Mouse (Mus musculus) C2C12 (cell line): ENCODE data around the gene Isg20l2. TPM values are rescaled to one million over a fixed set of nuclear protein-coding genes. Genes with fewer than 3 reads are reported as not detected.

Experiments
- H3K27me3 ChIP-seq: one replicate; pipeline ENCODE4 v1.6.1; 2011; ENCODE audit not compliant: control insufficient read depth, insufficient read depth, insufficient read length
- H3K36me3 ChIP-seq: one replicate; pipeline ENCODE4 v1.6.1; 2011; ENCODE audit not compliant: control insufficient read depth, insufficient read depth
- H3K4me3 ChIP-seq: one replicate; pipeline ENCODE4 v1.5.1; 2011; ENCODE audit warnings: mild to moderate bottlenecking, control low read depth; ENCODE audit not compliant: poor library complexity, insufficient read depth, severe bottlenecking
- H3K79me2 ChIP-seq: one replicate; pipeline ENCODE4 v1.6.1; 2011; ENCODE audit not compliant: control insufficient read depth, insufficient read depth
- H3K79me3 ChIP-seq: one replicate; pipeline ENCODE4 v1.6.1; 2011; ENCODE audit warnings: low read depth, control low read depth
- H3ac ChIP-seq: one replicate; pipeline ENCODE3; 2011; ENCODE audit warnings: low read depth; ENCODE audit not compliant: control insufficient read depth, insufficient read length
- CEBPB ChIP-seq: IDR thresholded peaks from one replicate; pipeline ENCODE4 v1.6.1; 2011; ENCODE audit warnings: low read depth, mild to moderate bottlenecking, control low read depth, moderate library complexity
- CTCF ChIP-seq: IDR thresholded peaks from one replicate; pipeline ENCODE4 v1.5.1; 2011; ENCODE audit not compliant: control insufficient read depth, insufficient read depth, insufficient read length
- FOSL1 ChIP-seq: IDR thresholded peaks from one replicate; pipeline ENCODE4 v1.8.0; 2011; ENCODE audit warnings: mild to moderate bottlenecking, low read length; ENCODE audit not compliant: poor library complexity, insufficient read depth, severe bottlenecking
- MAX ChIP-seq: IDR thresholded peaks from one replicate; pipeline ENCODE4 v1.6.1; 2011; ENCODE audit warnings: mild to moderate bottlenecking, control low read depth
- MYOD1 ChIP-seq: IDR thresholded peaks from one replicate; pipeline ENCODE4 v1.6.1; 2011; ENCODE audit warnings: low read depth; ENCODE audit not compliant: control insufficient read depth, insufficient read length
- MYOG ChIP-seq: IDR thresholded peaks from one replicate; pipeline ENCODE4 v1.6.1; 2011; ENCODE audit not compliant: control insufficient read depth, insufficient read length; ENCODE audit errors: extremely low read depth
- USF1 ChIP-seq: IDR thresholded peaks from one replicate; pipeline ENCODE4 v1.6.1; 2011; ENCODE audit warnings: low read depth, mild to moderate bottlenecking, control low read depth, moderate library complexity
- polyA plus RNA-seq: library from polyadenylated mRNA; unstranded; fragments of >200 nt; fragmentation: generic; extraction: Trizol; gene quantifications from one replicate; pipeline ENCODE4 v1.2.1, GENCODE M21; 2012; ENCODE audit warnings: missing spikeins

Gene Isg20l2
- polyA plus RNA-seq, 1 experiment, result 25.0 TPM

DNA sequence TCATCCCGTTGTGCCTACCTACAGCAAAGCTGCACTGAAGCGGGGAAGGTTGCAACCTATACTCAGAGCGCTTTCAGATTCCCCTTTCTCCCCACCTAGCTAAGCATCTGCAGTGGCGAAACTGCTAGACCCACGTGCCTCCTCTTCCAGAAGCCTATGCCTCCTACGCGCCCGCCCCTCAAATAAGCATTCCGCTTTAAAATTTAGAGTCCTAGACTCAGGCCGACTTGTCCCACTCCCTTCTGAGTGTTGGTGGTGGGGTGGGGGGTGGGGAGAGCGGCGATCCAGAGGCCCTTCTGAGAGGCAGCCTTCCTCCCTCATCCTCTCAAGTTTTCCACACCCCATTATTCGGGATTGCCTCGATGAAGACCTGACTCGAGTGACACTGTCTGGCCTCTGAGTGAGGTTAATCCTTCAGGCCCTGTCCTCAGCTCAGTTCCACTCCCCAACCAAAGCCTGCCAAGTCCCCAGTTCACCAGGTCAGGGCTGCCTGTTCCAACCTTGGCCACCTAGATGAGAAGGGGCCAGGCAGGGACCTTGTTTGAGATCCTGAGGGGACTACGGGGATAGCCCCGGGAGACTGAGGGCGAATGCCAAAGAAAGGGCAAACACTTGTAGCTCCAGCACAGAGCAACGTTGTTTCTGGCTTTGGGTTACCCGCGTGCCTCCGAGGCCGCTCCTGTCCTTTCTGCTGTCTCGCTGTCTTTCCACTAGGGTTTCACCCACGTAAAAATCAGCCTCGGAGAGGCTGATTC lies 17.1 kb downstream of the Isg20l2 start:
- Histone ChIP-seq H3K79me3 (no peaks in the 10 kb centered on the region), H3K36me3 (peaks cover 21% of the 10 kb centered on the region), H3K27me3 (no peaks in the 10 kb centered on the region), H3ac (no peak overlapping the region), H3K4me3 (no peak overlapping the region), H3K79me2 (no peaks in the 10 kb centered on the region)
- TF ChIP-seq FOSL1 (no peak), MYOG (no peak), CTCF (no peak), USF1 (no peak), MYOD1 (no peak), CEBPB (no peak), MAX (no peak)

DNA sequence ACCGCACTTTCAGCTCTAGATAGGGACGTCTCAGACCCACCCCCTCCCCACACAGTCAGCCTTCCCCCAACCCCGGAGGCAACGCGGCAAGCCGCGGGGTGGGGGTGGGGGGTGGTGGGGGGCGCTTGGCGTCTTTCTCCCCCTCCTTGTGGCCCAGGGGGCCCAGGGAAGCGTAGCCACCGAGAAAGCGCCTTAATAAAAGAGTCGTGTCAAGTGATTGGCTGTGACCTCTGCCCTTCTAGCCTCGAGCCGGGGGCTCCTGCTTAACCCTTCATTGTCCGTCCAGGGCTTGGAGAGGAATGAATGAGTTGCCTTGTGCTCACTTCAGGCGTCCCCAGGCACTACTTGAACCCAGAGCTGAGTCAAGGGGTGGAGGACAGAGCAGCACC lies 17.7 kb downstream of the Isg20l2 start:
- Histone ChIP-seq H3K79me3 (no peaks in the 10 kb centered on the region), H3K79me2 (no peaks in the 10 kb centered on the region), H3K27me3 (no peaks in the 10 kb centered on the region), H3K4me3 (no peak overlapping the region), H3K36me3 (peaks cover 15% of the 10 kb centered on the region), H3ac (no peak overlapping the region)
- TF ChIP-seq CTCF (no peak), MYOD1 (no peak), CEBPB (no peak), MAX (no peak), USF1 (no peak), FOSL1 (no peak), MYOG (no peak)

DNA sequence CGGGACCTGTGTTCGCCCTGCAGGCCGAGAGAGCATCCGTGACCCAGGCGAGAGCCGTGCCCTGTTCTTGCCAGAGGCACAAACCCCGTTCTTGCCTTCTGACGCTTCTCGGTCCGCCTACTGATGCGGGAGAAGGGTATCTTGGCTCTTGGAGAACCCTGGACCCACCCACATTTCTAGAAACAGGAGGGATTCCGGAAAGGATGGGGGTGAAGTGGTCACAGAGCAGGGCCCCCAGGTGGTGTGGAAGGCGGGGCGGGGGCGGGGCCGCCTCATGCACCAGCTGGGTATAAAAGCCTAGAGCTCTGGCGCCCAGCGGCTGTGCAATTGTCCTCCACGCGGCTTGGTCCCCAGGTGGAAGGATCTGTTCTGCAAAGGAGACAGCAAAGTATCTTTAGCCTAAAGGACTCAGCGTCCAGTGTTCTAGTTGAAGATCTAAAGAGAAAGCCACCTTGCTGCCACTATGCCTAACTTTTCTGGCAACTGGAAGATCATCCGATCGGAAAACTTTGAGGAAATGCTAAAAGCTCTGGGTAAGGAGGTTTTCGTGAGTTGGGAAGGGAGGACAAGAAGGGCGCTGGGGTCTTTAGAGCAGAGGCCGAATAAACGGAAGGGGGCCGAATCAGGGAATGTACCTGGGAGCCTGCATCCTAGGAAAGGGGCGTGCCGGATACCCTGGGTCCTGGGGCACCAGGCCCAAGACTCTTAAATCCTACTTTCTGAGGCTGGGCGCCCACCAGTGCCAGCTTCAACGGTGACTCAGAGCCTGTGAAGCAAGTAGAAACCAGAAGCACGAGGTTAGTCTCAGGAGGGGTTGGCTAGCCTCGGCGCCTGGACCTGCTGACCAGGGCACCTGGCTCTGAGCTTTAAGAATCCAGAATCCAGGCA lies 18.5 kb downstream of the Isg20l2 start, which contains the start of gene Crabp2:
TSS of gene Crabp2 (plus strand) at position 289 of the 888 bp plus-strand sequence.
- H3K36me3 ChIP-seq, result peaks cover 9% of the 10 kb centered on the region
- no peak within 1 kb of the TSS for H3ac ChIP-seq
- H3K79me2 ChIP-seq, result no peaks in the 10 kb centered on the region
- TF ChIP-seq USF1, result no peak
- no peaks in the 10 kb centered on the region for H3K27me3 ChIP-seq
- no peak within 1 kb of the TSS for H3K4me3 ChIP-seq
- H3K79me3 ChIP-seq, result no peaks in the 10 kb centered on the region

DNA sequence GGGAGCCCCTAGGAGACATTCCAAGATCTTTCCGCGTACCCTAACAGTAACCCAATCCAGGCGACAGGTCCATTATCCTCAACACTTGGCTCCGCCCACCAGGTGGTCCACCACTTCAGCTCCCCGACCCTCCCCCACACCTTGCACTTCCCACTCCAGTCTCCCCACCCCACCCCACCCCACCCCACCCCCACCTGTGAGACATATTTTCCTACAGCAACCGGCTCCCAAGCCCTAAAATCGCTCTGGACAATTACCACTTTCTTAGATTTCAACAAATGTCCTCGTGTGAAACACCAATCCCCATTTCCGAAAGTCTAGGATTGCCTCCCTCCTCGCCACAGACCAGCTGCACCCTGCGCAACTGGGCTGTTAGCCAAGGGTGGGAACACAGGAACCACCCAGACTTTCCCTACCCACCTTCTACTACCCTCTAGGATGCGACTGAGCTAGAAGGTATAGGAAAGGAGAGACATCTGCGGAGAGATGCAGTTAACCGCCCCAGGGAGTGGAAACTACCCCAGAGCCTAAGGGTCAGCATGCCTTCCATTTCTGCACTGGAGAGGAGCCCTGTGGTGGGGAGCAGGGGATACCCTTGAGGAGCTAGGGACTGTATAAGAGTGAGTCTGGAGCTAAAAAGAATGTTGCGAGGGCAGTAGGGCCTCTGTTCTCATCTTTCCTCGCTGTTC lies 19.3 kb downstream of the Isg20l2 start:
- TF ChIP-seq MAX, result no peak
- TF ChIP-seq MYOD1, result no peak
- TF ChIP-seq MYOG, result no peak
- TF ChIP-seq FOSL1, result no peak
- no peak for TF ChIP-seq CEBPB
- no peak for TF ChIP-seq USF1
- no peak for TF ChIP-seq CTCF
- Histone ChIP-seq H3ac (no peak overlapping the region), H3K27me3 (no peaks in the 10 kb centered on the region), H3K79me3 (no peaks in the 10 kb centered on the region), H3K36me3 (peaks cover 4% of the 10 kb centered on the region), H3K4me3 (no peak overlapping the region), H3K79me2 (no peaks in the 10 kb centered on the region)

DNA sequence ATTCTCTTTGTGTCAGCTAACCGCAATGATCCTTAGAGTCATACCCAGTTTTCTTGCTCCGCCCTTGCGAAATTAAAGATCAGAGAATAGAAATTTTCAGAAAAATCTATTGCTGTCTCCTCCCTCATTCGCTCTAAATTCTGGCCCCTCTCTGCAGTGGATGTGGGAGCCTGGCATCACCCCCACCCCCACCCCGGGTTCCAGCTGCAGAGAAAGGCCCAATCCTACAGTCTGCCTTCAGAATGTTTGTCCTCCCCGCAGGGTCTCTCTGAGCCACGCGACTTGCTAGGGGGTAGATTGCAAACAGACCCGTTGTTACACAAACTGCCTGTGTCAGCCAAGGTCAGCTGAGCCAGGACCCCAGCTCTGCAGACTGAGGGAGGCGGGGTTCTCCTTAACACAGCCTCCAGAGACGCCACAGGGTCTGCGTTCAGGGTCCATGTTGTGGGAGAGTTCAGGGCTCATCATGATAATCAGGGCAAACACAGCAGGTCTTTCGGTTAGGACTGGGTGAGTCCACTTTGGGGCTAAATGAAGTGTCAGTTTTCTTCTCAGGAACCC lies 19.9 kb downstream of the Isg20l2 start:
- H3K36me3 ChIP-seq, result no peaks in the 10 kb centered on the region
- no peaks in the 10 kb centered on the region for H3K79me3 ChIP-seq
- TF ChIP-seq USF1 (no peak), MYOD1 (no peak), MAX (no peak), FOSL1 (no peak), CTCF (no peak), MYOG (no peak), CEBPB (no peak)
- H3K79me2 ChIP-seq, result no peaks in the 10 kb centered on the region
- H3K27me3 ChIP-seq, result no peaks in the 10 kb centered on the region
- H3ac ChIP-seq, result no peak overlapping the region
- H3K4me3 ChIP-seq, result no peak overlapping the region
